Mouse (Mus musculus) adrenal gland, postnatal 36 days (tissue): ENCODE measurements at regions not wholly inside any gene's neighbourhood (a gene's known extent, or its start where the extent isn't known, plus 50 kb on each side); places are given as distances from the start of the nearest gene placed in this dataset.

Experiments used
- DNase-seq, 2 experiments: peaks; one replicate each; pipeline ENCODE4 v3.0.0; 2021; ENCODE audit warnings: mixed read lengths in 1 of 2

DNA sequence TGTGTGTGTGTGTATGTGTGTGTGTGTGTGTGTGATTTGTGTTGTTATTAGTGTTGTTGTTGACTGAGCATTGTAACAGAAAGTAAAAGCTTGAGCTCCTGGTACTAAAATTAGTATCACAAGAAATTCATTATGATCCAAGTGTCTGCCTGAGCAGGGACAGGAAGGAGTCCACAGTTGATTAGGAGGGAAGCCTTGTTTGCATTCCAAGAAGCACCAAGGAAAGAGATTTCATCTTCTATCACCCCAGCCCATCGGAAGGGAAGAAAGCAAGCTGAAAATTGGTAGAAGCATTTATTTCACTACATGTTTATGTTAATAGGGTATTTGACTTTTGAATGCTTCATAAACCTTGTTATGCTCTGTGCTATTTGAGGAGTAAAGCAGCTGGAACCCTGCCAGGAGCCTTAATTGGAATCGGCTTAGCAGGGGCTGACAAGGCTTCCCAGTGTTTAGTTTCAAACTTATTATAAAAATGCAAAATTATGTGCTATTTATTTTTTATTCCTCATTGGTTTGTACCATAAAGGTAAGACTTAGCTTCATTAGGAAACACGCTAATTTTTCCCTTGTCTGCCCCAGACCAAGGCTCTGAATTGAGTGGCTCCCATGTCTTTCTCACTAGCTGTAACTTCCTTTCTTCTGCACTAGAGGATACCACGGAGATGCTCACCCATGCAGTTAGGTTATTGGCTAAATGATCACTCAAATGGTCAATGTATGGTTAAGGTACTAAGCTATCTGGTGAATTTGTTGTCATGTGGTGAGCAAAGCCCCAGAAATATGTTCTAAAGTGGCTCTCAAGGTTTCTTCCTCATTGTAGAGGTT lies 318.6 kb downstream of the Serpinb8 start:
- peak in 1 of 2 experiments; percentile 1 for DNase-seq

GRCm38 (mm10) chr1:107914671-107915590 lies 325.1 kb downstream of the Serpinb8 start:
- no peak for DNase-seq

- peak in 1 of 2 experiments; percentile 10 for DNase-seq
Observed at GRCm38 (mm10) chr1:107917037-107917436, 327.2 kb downstream of the Serpinb8 start.

- no peak for DNase-seq
Observed at GRCm38 (mm10) chr1:107941601-107942270, 351.9 kb downstream of the Serpinb8 start.

- no peak for DNase-seq
Observed at GRCm38 (mm10) chr1:107946204-107946939, 356.6 kb downstream of the Serpinb8 start.

GRCm38 (mm10) chr1:107950396-107950795 lies 360.6 kb downstream of the Serpinb8 start:
- no peak for DNase-seq

- DNase-seq = no peak
Observed at GRCm38 (mm10) chr1:107961009-107961408, 371.2 kb downstream of the Serpinb8 start.

DNA sequence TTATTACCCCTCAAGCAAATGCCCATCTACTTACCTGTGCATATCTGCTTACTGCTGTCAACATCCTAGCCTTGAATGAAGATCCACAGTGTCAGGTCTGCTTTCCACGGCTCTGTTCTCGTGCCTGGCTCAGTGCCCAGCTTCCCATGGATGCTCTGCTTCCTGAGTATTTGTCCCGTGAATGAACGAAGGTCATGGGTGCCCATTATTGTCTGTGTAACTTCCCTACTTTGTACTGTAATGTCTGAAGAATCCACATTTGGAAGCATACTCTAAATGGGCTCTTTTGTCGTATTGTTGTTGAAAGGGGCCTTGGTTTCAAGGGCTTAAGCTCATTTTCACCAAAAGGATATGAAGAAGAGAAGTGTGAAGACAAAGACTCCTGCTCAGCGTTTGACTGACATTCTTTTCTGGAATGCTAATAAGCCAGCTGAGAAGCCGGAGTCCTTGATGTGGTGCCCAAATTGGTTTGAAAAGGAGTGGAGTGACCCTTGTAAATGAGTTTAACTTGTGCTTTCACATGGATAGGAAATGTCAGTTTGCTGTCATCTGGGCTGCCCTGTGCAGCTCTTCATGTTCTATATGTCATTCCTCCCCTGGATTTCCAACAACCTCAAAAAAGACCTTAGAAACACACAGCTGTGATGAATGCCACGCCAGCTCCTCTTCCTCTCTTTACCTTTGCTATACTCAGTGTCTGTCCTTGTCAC lies 386.0 kb downstream of the Serpinb8 start:
- DNase-seq = no peak

DNA sequence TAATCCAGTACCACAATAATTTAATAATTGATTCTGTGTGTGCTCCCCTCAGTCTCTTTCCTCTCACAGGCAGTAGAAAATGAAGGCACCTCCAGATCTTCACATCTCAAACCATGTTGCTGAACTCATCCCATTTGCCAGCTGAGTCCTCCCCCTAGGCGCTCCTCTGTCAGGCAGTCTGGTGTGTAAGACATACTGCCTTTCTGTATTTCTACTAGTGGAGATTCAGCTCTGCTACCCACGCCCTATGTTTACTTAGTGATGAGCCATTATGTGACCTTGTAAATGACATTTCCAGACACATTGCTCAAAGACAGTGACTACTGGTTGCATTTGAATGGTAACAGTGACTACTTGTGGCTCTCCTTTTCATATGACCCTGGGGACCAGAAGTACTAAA lies 387.9 kb downstream of the Serpinb8 start:
- DNase-seq = peak; percentile 31 to 44

- DNase-seq = no peak
Observed at GRCm38 (mm10) chr1:107978411-107978810, 388.6 kb downstream of the Serpinb8 start.

DNA sequence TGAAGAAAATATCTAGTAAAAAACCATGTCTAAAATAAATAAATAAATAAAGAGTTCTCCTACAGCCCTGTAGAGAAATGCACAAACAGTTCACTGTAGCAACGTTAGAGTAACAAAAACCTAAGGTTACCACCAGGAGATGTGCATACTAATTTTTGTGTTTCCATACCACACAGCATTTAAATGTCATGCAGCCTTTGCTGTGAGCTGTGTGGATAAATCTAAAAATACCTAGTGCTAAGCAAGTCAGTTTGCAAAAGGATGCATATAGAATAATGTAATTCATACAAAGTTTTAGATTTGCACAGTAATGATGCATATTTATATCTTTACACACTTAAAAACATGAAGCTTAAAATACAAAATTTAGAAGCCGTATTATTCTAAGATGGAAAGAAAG lies 395.8 kb downstream of the Serpinb8 start:
- DNase-seq = no peak

DNA sequence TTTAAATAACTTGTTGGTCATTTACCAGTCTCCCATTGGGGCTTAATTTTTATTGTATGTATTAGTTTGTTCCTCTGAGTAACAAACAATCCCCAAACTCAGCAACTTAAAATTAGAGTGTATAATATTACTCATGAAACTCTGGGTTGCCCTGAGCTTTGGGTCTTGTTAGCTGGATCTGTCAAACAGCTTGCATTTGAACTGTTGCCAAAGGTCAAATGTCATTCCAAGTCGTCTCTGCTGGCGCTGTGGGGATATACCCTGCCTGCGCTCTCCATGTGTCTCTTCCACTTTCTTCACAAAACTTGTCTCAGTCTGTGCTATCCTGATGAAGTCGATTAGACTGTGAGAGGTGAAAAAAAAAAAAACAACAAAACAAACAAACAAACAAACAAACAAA lies 398.3 kb downstream of the Serpinb8 start:
- no peak for DNase-seq

- no peak for DNase-seq
Observed at GRCm38 (mm10) chr1:107993013-107993412, 403.2 kb downstream of the Serpinb8 start.

DNA sequence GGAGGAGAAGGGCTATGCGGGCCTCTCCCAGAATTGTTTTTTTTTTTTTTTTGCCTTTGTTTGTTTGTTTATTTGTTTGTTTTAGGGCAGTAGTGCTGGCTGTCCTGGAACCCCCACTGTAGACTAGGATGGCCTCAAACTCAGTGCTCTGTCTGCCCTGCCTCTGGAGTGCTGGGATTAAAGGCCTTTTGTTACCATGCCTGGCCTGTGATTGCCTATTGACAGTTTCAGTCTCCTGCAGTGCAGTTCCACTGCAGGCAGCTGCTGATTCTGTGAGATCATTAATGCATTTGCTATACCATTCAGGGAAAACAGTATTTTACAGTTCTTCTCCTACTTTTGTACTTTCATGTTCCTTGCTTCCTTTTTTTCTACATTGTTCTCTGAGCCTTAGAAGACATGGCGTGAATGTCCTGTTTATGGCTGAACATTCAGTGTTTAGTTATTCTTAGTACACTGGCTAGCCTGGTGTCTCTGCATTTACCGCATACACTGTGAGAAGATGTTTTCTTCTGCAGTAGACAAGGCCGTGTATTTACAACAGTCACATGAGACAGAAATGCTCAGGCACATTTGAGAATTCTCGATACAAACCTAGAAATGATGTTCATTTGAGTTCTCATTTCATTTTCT lies 434.0 kb downstream of the Serpinb8 start:
- no peak for DNase-seq

- DNase-seq = no peak
Observed at GRCm38 (mm10) chr1:108024705-108025104, 434.9 kb downstream of the Serpinb8 start.

GRCm38 (mm10) chr1:108026461-108026860 lies 436.7 kb downstream of the Serpinb8 start:
- no peak for DNase-seq

GRCm38 (mm10) chr1:108046194-108046593 lies 456.4 kb downstream of the Serpinb8 start:
- DNase-seq = peak; percentile 41 to 65

DNA sequence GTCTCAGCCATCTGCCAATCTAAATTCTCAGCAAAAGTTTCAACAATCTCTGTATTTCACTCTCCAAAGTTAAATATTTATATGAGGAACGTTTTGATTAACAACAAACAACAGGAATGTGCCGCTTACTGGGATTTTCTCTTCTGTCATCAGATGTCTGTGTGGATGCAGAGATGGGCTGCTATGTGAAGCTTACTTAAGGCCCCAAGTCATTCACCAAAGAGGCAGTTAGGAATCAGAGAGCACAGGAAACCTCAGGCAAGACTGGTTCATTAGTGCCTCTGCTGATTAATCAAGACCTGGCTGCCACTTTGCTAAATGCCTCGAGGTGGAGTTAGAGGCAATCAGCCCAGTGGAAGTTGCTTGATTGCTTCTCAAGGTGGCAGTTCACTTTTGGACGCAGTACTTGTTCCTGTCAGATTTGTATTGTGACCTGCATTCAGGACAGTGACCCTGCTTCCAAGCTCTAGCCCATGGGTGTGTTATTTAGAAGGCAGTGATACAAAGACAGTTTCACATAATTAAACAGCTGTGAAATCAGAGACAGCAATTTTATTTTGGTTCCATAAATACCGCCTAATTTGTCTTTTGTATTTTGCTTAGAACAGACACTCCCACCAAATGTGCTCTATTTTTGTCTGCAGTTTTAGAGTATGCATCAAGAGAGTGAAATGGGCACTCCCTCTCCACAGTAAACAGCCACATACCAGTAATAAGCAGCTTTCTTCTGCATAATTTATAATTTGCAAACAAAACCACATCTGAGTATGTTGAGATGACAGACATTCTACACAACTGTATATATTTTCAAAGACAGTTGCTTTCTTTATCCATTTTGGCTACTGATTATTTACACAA lies 457.3 kb downstream of the Serpinb8 start:
- DNase-seq = no peak

DNA sequence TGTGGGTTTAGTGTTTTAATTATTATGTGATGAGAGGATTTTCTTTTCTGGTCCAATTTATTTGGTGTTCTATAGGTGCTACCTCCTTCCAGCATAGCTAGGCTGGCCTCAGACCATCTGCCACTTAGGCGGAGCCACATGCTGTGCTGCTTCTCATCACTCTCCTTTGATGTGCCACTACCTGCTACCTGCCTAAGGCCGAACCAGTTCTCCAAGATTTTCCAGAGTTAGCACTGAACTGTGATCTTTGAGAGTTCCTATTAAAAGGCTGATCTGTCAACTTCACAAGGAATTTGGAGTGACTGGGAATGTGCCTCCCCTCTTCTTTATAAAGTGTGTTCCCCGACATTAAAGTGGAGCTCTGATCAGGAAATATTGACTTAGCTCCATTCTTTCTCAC lies 504.8 kb downstream of the Serpinb8 start:
- no peak for DNase-seq

- no peak for DNase-seq
Observed at GRCm38 (mm10) chr1:108102607-108103006, 512.8 kb downstream of the Serpinb8 start.
